Mouse (Mus musculus): ENCODE data around the gene Klf9. TPM values are rescaled to one million over a fixed set of nuclear protein-coding genes. Genes with fewer than 3 reads are reported as not detected.
A peak's percentile ranks its signal among the peaks of the same experiment; 100 is the strongest.

The Klf9 gene
- polyA plus RNA-seq, 1 experiment from 2014 or later, result 1.2 TPM

DNA sequence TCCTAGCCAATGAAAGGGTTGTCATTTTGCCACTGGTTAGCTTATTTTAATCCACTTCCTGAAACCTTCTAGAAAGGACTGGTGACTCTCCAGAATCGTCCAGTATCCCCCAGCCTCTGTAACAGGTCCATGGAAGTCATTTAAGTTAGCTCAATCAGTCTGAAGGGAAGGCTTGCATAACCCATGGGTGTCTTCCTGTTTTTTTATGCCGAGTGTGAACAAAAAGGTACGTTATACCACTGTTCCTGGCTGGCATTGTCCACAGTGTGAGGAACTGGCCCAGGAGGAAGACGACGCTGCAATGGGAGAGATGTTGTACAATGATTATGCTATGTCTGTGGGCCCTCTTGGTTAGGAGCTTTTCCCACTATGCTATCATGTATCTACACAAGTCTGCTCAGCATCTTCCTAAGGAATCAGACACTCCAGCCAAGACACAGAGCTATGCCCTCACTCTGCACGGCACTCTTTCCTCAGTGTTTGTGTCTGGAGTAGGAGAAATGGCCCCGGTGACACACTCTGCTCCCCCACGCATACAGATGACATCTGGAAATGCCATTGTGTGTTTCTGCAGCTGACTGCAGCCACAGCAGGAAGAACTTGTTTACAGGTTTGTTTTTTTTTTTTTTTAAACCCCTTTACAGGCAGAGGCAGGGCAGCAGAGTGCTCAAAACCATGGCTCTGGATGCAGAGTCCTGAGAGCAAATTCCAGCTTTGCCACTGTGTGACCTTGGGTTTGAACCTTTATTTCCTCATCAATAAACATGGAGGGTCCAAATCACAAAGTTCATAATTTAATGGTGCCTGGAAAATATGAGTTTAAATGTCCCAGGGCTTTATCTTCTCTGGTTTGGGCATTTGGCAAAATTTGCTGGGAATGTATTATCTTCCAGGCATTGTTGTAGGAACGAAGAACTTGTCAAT, 15.5 kb upstream of the Klf9 start:
- no peaks in the 10 kb centered on the region for H3K36me3 ChIP-seq (ENCODE audit: control insufficient read depth, insufficient read depth, low read length)
- H3K4me3 ChIP-seq (ENCODE audit: low read depth, low read length), result no peak overlapping the region
- no peak overlapping the region for H3K9ac ChIP-seq (ENCODE audit: low read length)
- no peak for ATAC-seq (ENCODE audit: insufficient number of reproducible peaks, low FRiP score, low TSS enrichment, low read depth)
- no peak overlapping the region for H3K27ac ChIP-seq (replicated peaks; ENCODE audit: low read depth, low read length)
- no peak overlapping the region for H3K4me2 ChIP-seq (ENCODE audit: low read depth, severe bottlenecking)
- H3K4me1 ChIP-seq (ENCODE audit: control insufficient read depth, insufficient read depth, low read length), result no peaks in the 10 kb centered on the region
- WGBS, result 73% methylated on average over 9 of the region's 9 CpGs
- DNase-seq (ENCODE audit: low spot score), result no peak
- H3K27me3 ChIP-seq (ENCODE audit: control insufficient read depth, insufficient read depth, low read length), result no peaks in the 10 kb centered on the region
- no peaks in the 10 kb centered on the region for H3K9me3 ChIP-seq (ENCODE audit: control insufficient read depth, low read length)

DNA sequence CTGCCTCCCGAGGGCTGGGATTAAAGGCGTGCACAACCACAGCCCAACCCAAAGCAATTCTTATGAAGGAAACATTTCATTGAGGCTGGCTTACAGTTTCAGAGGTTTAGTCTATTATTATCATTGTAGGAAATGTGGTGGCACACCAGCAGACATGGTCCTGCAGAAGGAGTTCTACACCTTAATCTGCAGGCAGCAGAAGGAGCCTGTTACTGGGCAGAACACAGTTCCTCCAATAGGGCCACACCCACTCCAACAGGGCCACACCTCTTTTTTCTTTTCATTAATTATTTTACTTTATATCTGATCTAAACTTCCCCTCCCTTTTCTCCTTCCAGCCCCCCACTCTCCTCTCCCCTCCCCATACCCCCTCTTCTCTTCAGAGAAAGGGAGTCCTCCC, 11.1 kb upstream of the Klf9 start:
- H3K9me3 ChIP-seq (ENCODE audit: control insufficient read depth, low read length), result no peaks in the 10 kb centered on the region
- peaks cover 12% of the 10 kb centered on the region for H3K4me1 ChIP-seq (ENCODE audit: control insufficient read depth, insufficient read depth, low read length)
- no peak for ATAC-seq (ENCODE audit: insufficient number of reproducible peaks, low FRiP score, low TSS enrichment, low read depth)
- DNase-seq (ENCODE audit: low spot score), result no peak
- H3K4me2 ChIP-seq (ENCODE audit: low read depth, severe bottlenecking), result no peak overlapping the region
- no peak overlapping the region for H3K9ac ChIP-seq (ENCODE audit: low read length)
- H3K27me3 ChIP-seq (ENCODE audit: control insufficient read depth, insufficient read depth, low read length), result peaks cover 8% of the 10 kb centered on the region; the same call in 1 of the 2 replicates
- 90% methylated on average over 2 of the region's 2 CpGs for WGBS
- no peak overlapping the region for H3K27ac ChIP-seq (replicated peaks; ENCODE audit: low read depth, low read length)
- no peak overlapping the region for H3K4me3 ChIP-seq (ENCODE audit: low read depth, low read length)
- no peaks in the 10 kb centered on the region for H3K36me3 ChIP-seq (ENCODE audit: control insufficient read depth, insufficient read depth, low read length)

GRCm38 (mm10) chr19:23132106-23132635, 8.9 kb upstream of the Klf9 start:
- Histone ChIP-seq H3K4me2 (ENCODE audit: low read depth, severe bottlenecking) (no peak overlapping the region), H3K9ac (ENCODE audit: low read length) (no peak overlapping the region), H3K9me3 (ENCODE audit: control insufficient read depth, low read length) (no peaks in the 10 kb centered on the region), H3K36me3 (ENCODE audit: control insufficient read depth, insufficient read depth, low read length) (no peaks in the 10 kb centered on the region), H3K4me3 (ENCODE audit: low read depth, low read length) (no peak overlapping the region), H3K4me1 (ENCODE audit: control insufficient read depth, insufficient read depth, low read length) (peaks cover 24% of the 10 kb centered on the region), H3K27me3 (ENCODE audit: control insufficient read depth, insufficient read depth, low read length) (peaks cover 17% of the 10 kb centered on the region), H3K27ac (replicated peaks; ENCODE audit: low read depth, low read length) (no peak overlapping the region)
- no peak for DNase-seq (ENCODE audit: low spot score)
- WGBS, result 50% methylated on average over 3 of the region's 3 CpGs
- no peak for ATAC-seq (ENCODE audit: insufficient number of reproducible peaks, low FRiP score, low TSS enrichment, low read depth)

GRCm38 (mm10) chr19:23132720-23133426, 8.2 kb upstream of the Klf9 start:
- Histone ChIP-seq H3K36me3 (ENCODE audit: control insufficient read depth, insufficient read depth, low read length) (no peaks in the 10 kb centered on the region), H3K27me3 (ENCODE audit: control insufficient read depth, insufficient read depth, low read length) (peaks cover 19% of the 10 kb centered on the region), H3K4me2 (ENCODE audit: low read depth, severe bottlenecking) (0 out of 2 replicates have a peak overlapping the region, but pooled peaks have one; percentile 22), H3K9me3 (ENCODE audit: control insufficient read depth, low read length) (no peaks in the 10 kb centered on the region), H3K27ac (replicated peaks; ENCODE audit: low read depth, low read length) (no peak overlapping the region), H3K9ac (ENCODE audit: low read length) (no peak overlapping the region), H3K4me1 (ENCODE audit: control insufficient read depth, insufficient read depth, low read length) (peaks cover 24% of the 10 kb centered on the region), H3K4me3 (ENCODE audit: low read depth, low read length) (no peak overlapping the region)
- WGBS, result 7% methylated on average over 7 of the region's 7 CpGs
- DNase-seq (ENCODE audit: low spot score), result peak; percentile 64
- 0 out of 2 replicates have a peak, but pooled peaks have one; percentile 16 for ATAC-seq (ENCODE audit: insufficient number of reproducible peaks, low FRiP score, low TSS enrichment, low read depth)

GRCm38 (mm10) chr19:23133427-23134094, 7.5 kb upstream of the Klf9 start:
- no peak overlapping the region; the same call in 1 of the 2 replicates for H3K4me3 ChIP-seq (ENCODE audit: low read depth, low read length)
- H3K9ac ChIP-seq (ENCODE audit: low read length), result no peak overlapping the region
- WGBS, result 7% methylated on average over 9 of the region's 9 CpGs
- H3K4me2 ChIP-seq (ENCODE audit: low read depth, severe bottlenecking), result peak overlapping the region; percentile 76; the same call in 1 of the 2 replicates
- DNase-seq (ENCODE audit: low spot score) (no peak), ATAC-seq (ENCODE audit: insufficient number of reproducible peaks, low FRiP score, low TSS enrichment, low read depth) (no peak)
- H3K36me3 ChIP-seq (ENCODE audit: control insufficient read depth, insufficient read depth, low read length), result no peaks in the 10 kb centered on the region
- no peaks in the 10 kb centered on the region for H3K9me3 ChIP-seq (ENCODE audit: control insufficient read depth, low read length)
- peaks cover 19% of the 10 kb centered on the region for H3K27me3 ChIP-seq (ENCODE audit: control insufficient read depth, insufficient read depth, low read length)
- peaks cover 24% of the 10 kb centered on the region for H3K4me1 ChIP-seq (ENCODE audit: control insufficient read depth, insufficient read depth, low read length)
- no peak overlapping the region for H3K27ac ChIP-seq (replicated peaks; ENCODE audit: low read depth, low read length)

- peaks cover 24% of the 10 kb centered on the region for H3K4me1 ChIP-seq (ENCODE audit: control insufficient read depth, insufficient read depth, low read length)
- peak overlapping the region; percentile 76 for H3K4me2 ChIP-seq (ENCODE audit: low read depth, severe bottlenecking)
- no peaks in the 10 kb centered on the region for H3K36me3 ChIP-seq (ENCODE audit: control insufficient read depth, insufficient read depth, low read length)
- no peak overlapping the region for H3K9ac ChIP-seq (ENCODE audit: low read length)
- no peak overlapping the region for H3K27ac ChIP-seq (replicated peaks; ENCODE audit: low read depth, low read length)
- H3K9me3 ChIP-seq (ENCODE audit: control insufficient read depth, low read length), result no peaks in the 10 kb centered on the region
- under 1% methylated on average over 14 of the region's 14 CpGs for WGBS
- peaks cover 19% of the 10 kb centered on the region for H3K27me3 ChIP-seq (ENCODE audit: control insufficient read depth, insufficient read depth, low read length)
- peak; percentile 57 for DNase-seq (ENCODE audit: low spot score)
- no peak for ATAC-seq (ENCODE audit: insufficient number of reproducible peaks, low FRiP score, low TSS enrichment, low read depth)
- peak overlapping the region; percentile 31; the same call in 1 of the 2 replicates for H3K4me3 ChIP-seq (ENCODE audit: low read depth, low read length)
These were observed 7.0 kb upstream of the Klf9 start for GRCm38 (mm10) chr19:23134095-23134440.

- WGBS, result 1% methylated on average over 47 of the region's 47 CpGs
- no peak overlapping the region for H3K27ac ChIP-seq (replicated peaks; ENCODE audit: low read depth, low read length)
- DNase-seq (ENCODE audit: low spot score), result peak; percentile 65
These were observed 6.4 kb upstream of the Klf9 start for GRCm38 (mm10) chr19:23134441-23135301.

More at GRCm38 (mm10) chr19:23134441-23135301, 6.4 kb upstream of the Klf9 start:
- H3K9ac ChIP-seq (ENCODE audit: low read length), result peak overlapping the region; percentile 34; the same call in 1 of the 2 replicates
- H3K4me1 ChIP-seq (ENCODE audit: control insufficient read depth, insufficient read depth, low read length), result peaks cover 24% of the 10 kb centered on the region
- H3K4me3 ChIP-seq (ENCODE audit: low read depth, low read length), result peak overlapping the region; percentile 31
- H3K4me2 ChIP-seq (ENCODE audit: low read depth, severe bottlenecking), result peak overlapping the region; percentile 76
- no peaks in the 10 kb centered on the region for H3K9me3 ChIP-seq (ENCODE audit: control insufficient read depth, low read length)
- H3K27me3 ChIP-seq (ENCODE audit: control insufficient read depth, insufficient read depth, low read length), result peaks cover 19% of the 10 kb centered on the region
- ATAC-seq (ENCODE audit: insufficient number of reproducible peaks, low FRiP score, low TSS enrichment, low read depth), result peak; percentile 19; the same call in 1 of the 2 replicates
- no peaks in the 10 kb centered on the region for H3K36me3 ChIP-seq (ENCODE audit: control insufficient read depth, insufficient read depth, low read length)

Measured in limb, embryonic 11.5 days (tissue).